Mouse (Mus musculus) urinary bladder, postnatal 4 days (tissue): ENCODE data around the gene Cul7.

ENCODE experiments used
- DNase-seq, 2 experiments: peaks; one replicate each; pipeline ENCODE4 v3.0.0; 2021 to 2022; ENCODE audit warnings: low spot score in 2 of 2

Cul7 gene

GRCm38 (mm10) chr17:46673850-46674529, 23.9 kb downstream of the Cul7 start, which contains the start of gene Rrp36:
TSS of gene Rrp36 (minus strand) at chr17:46674352.
- peak; percentile 86 to 92 for DNase-seq

- no peak for DNase-seq
Measured at GRCm38 (mm10) chr17:46674530-46675283, 24.6 kb downstream of the Cul7 start.

DNA sequence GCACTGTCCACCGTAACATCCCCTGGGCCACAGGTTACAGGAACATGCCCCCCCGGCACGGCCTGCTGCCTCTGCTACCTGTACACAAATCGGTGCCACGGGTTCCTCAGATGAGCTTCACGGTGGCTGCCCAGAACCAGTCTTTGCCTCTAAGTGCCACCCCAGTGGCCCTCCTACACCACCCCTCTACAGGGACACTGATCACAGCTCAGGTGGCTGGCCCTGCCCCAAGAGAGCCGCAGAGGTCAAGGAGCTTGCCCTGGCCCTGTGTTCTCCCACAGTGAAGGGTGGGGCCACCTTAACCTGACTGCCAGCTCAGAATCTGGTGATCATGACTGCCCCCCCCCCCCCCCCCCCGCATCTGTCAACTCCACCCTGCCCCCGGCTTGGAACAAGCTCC, 28.3 kb downstream of the Cul7 start, which contains the start of gene Mea1:
Gene Mea1, plus strand, starts transcription at position 378 of the 400 bp plus-strand sequence.
- DNase-seq: no peak

DNA sequence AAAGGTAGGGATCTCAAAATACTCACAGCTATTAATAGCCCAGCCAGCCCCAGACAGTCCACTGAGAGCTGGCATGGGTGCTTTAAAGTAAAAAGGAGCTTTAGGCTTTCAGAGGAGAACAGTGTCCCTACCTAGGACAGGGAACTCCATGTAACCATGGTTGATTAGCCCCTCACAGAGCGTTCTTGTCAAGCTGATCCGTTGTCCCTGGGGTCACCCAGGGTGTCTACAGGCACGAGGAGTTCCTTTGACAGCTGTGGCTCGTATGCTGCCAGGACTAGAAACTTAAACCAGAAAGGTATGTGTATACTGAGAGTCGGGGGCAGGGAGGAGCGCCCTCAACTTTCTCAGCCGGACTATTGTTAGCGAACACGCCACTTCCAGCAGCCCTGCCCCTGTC, 28.8 kb downstream of the Cul7 start:
- no peak for DNase-seq

DNA sequence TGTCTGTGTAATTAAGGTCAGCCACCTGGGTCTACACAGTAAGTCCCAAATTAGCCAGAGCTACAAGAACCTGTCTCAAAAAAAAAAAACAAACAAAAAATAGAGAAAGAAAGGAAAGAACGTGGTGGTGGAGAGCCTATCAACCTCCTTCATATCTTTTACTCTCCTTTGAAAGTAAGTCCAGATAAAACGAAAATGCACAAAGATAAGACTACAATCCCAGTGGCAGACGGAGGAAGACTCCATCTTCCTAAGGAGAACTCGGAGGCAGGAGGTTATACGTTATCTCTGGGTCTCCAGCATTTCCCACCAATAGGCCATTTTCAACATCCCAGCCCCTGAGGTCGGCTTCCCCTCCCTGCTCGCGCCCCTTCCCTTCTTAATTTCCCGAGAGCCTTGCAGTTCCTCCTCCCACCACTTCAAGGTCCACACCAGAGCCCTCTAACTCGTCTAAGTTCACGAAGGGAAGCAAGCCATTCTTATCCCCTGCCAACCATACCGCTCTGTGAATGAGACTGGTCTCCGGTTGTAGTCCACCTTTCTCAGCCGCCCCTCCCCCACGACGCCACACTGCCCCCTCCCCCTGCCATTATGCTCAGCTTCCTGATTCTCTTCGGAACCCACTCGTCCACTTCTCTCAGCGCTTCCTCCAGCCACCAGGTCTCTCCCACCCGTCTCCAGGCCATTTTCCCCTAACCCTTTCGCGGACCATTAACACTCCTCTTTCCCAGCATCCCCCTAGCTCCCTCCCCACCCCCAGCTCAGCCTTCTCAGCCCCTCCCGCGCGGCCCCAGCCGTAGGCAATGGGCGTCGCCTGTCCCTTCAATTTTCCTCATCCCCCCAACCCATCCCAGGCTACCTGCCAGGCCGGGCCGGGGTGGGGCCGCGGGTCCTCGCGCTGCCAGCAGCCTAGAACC, 30.0 kb downstream of the Cul7 start:
- DNase-seq: peak in 1 of 2 experiments; percentile 34

GRCm38 (mm10) chr17:46680760-46681373, 30.7 kb downstream of the Cul7 start, which contains the start of gene Klhdc3:
TSS of gene Klhdc3 (minus strand) at chr17:46680914.
- peak; percentile 98 for DNase-seq

GRCm38 (mm10) chr17:46681466-46682118, 31.5 kb downstream of the Cul7 start:
- DNase-seq: no peak

DNA sequence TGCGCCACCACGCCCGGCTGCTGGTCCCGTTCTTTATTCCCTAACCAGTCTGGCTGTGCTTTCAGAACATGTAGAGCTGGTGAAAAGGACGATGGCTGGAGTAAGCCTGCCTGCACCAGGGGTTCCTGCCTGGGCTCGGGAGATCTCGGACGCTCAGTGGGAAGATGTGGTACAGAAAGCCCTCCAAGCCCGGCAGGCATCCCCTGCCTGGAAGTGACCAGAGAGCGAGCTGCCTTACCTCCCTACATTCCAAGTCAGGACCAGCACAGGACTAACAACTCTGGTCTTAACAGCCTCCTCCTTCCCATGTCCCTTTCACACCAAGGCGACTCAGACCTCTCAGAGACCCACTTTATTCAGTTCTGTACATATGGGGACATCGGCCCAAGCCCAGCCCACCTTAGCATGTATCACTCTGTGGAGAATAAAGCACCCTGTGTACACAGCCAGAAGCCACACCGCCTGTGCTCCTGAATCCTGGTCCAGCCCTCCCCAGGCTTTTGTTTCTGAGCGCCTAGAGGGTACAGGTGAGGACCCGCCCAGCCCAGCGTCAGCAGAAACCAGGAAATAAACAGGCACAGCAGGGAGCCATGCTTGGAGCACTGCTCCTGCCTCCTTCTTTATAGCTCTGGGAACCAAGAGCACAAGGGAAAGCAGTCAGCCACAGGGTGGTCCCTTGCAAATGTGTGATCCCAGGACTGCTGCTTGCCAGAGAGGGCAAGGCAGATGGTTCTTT, 32.7 kb downstream of the Cul7 start:
- no peak for DNase-seq

GRCm38 (mm10) chr17:46685913-46686312, 35.8 kb downstream of the Cul7 start:
- DNase-seq: no peak

DNA sequence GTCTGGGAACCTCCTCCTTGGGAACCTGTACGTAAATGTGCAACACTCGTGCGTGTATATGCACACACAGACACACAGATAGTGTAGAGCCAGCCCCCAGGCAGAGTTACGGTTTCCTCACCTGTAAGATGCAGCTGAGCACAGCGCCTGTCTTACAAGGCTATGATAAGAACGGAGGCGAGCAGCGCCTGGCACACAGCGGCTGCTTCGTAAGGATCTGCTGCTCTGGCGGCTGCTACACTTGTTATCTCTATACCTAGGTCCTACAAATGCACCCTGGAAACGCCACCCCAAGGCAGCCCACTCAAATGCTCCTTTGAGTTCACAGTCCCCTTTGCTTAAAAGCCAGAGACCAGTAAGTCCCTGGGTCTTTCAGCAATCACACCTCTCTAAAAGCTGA, 40.5 kb downstream of the Cul7 start:
- DNase-seq: no peak

GRCm38 (mm10) chr17:46691390-46691789, 41.3 kb downstream of the Cul7 start:
- DNase-seq: no peak

DNA sequence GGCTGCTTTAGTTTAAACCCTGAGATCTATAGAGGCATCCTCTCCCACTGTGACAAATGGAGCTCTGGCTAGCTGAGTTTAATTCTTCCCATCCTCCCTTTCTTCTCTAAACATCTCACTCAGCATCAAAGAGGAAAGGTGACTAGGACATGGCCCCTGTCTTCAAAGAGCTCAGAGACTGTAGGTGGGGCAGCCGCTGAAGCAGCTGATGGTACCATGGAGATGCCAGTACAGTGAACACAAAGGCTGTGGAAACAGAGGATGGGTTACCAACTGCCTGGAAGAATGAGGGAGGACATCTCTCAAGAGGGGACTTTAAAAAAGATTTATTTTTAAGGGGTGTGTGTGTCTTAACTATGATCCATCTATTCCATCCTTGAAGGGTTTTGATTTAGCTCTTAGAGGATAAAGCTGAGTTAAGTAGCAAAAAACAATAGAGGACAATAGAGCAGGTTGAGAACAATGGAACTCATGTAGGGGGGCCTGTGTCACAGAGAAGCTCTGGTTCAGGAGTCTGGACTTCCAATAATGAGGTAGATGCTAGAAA, 44.5 kb downstream of the Cul7 start:
- no peak for DNase-seq

GRCm38 (mm10) chr17:46698515-46698914, 48.4 kb downstream of the Cul7 start:
- no peak for DNase-seq

- DNase-seq: no peak
Measured at GRCm38 (mm10) chr17:46699245-46699644, 49.1 kb downstream of the Cul7 start.

DNA sequence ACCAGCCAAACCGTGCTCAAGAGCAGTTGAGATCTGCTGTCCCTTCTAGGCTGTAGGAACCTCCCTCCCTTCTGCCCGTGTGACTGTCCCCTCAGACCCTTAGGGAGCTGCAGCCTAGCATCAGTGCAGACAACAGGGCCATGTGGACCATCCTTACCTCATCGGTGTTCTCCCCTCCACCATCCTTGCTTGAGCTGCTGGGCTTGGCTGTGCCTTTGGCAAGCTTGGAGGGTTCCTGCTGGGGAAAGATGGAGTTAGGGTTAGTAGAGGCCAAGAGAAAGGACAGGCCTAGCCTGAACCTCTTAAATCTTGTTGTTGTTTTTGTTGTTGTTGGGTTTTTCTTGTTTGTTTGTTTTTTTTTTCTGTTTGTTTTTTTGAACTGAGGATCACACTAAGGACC, 49.8 kb downstream of the Cul7 start:
- DNase-seq: no peak

GRCm38 (mm10) chr17:46701489-46701888, 51.4 kb downstream of the Cul7 start:
- DNase-seq: no peak

- no peak for DNase-seq
Measured at GRCm38 (mm10) chr17:46702100-46702499, 52.0 kb downstream of the Cul7 start.

- DNase-seq: no peak
Measured at GRCm38 (mm10) chr17:46702506-46702905, 52.4 kb downstream of the Cul7 start.

- DNase-seq: no peak
Measured at GRCm38 (mm10) chr17:46703971-46704886, 54.1 kb downstream of the Cul7 start.
